Mouse (Mus musculus) splenic B cell, adult 2 months (primary cell): Measurements from ENCODE around the gene Majin.

Experiments used
- DNase-seq: peaks from one replicate; pipeline ENCODE4 v3.0.0-alpha.2; 2011; ENCODE audit warnings: low read depth, low spot score
- H3K27me3 ChIP-seq: 2 replicates; pipeline ENCODE4 v1.6.1; 2012; ENCODE audit warnings: mild to moderate bottlenecking, low read length, moderate library complexity, mixed read lengths; ENCODE audit not compliant: control insufficient read depth, poor library complexity, insufficient read depth, severe bottlenecking
- H3K36me3 ChIP-seq: 2 replicates; pipeline ENCODE4 v1.6.1; 2012; ENCODE audit warnings: mild to moderate bottlenecking, low read length, moderate library complexity, mixed read lengths; ENCODE audit not compliant: control insufficient read depth, poor library complexity, insufficient read depth, severe bottlenecking

Majin gene

GRCm38 (mm10) chr19:6236842-6237241 lies 52.7 kb downstream of the Majin start:
- DNase-seq = peak; percentile 40
- no peaks in the 10 kb centered on the region for H3K27me3 ChIP-seq
- no peaks in the 10 kb centered on the region for H3K36me3 ChIP-seq

GRCm38 (mm10) chr19:6238740-6239139 lies 54.6 kb downstream of the Majin start:
- H3K36me3 ChIP-seq = no peaks in the 10 kb centered on the region
- DNase-seq = no peak
- H3K27me3 ChIP-seq = no peaks in the 10 kb centered on the region

- no peaks in the 10 kb centered on the region for H3K36me3 ChIP-seq
- H3K27me3 ChIP-seq = no peaks in the 10 kb centered on the region
- DNase-seq = no peak
These were observed 55.9 kb downstream of the Majin start for GRCm38 (mm10) chr19:6240136-6240535.

GRCm38 (mm10) chr19:6240725-6241124 lies 56.5 kb downstream of the Majin start:
- Histone ChIP-seq H3K36me3 (no peaks in the 10 kb centered on the region; the same call in 1 of the 2 replicates), H3K27me3 (no peaks in the 10 kb centered on the region)
- no peak for DNase-seq

GRCm38 (mm10) chr19:6241274-6242107 lies 57.3 kb downstream of the Majin start, which contains the start of gene Atg2a:
TSS of gene Atg2a (plus strand) at chr19:6241668.
- Histone ChIP-seq H3K36me3 (no peaks in the 10 kb centered on the region; the same call in 1 of the 2 replicates), H3K27me3 (no peaks in the 10 kb centered on the region)
- peak; percentile 99 for DNase-seq

- peak; percentile 88 for DNase-seq
- Histone ChIP-seq H3K27me3 (no peaks in the 10 kb centered on the region), H3K36me3 (no peaks in the 10 kb centered on the region; the same call in none of the 2 replicates)
These were observed 58.1 kb downstream of the Majin start for GRCm38 (mm10) chr19:6242281-6242680.

- Histone ChIP-seq H3K36me3 (no peaks in the 10 kb centered on the region; the same call in none of the 2 replicates), H3K27me3 (no peaks in the 10 kb centered on the region)
- no peak for DNase-seq
These were observed 59.0 kb downstream of the Majin start for GRCm38 (mm10) chr19:6243226-6243625.

GRCm38 (mm10) chr19:6245806-6246205 lies 61.6 kb downstream of the Majin start:
- Histone ChIP-seq H3K36me3 (peaks cover 2% of the 10 kb centered on the region), H3K27me3 (no peaks in the 10 kb centered on the region)
- no peak for DNase-seq

- no peaks in the 10 kb centered on the region for H3K27me3 ChIP-seq
- H3K36me3 ChIP-seq = peaks cover 8% of the 10 kb centered on the region
- DNase-seq = no peak
These were observed 63.5 kb downstream of the Majin start for GRCm38 (mm10) chr19:6247526-6248300.

GRCm38 (mm10) chr19:6253021-6253420 lies 68.8 kb downstream of the Majin start:
- Histone ChIP-seq H3K36me3 (peaks cover 18% of the 10 kb centered on the region), H3K27me3 (no peaks in the 10 kb centered on the region)
- no peak for DNase-seq

- no peaks in the 10 kb centered on the region for H3K27me3 ChIP-seq
- DNase-seq = peak; percentile 71
- peaks cover 8% of the 10 kb centered on the region for H3K36me3 ChIP-seq
These were observed 76.2 kb downstream of the Majin start for GRCm38 (mm10) chr19:6260428-6260827.

- peaks cover 8% of the 10 kb centered on the region for H3K36me3 ChIP-seq
- H3K27me3 ChIP-seq = no peaks in the 10 kb centered on the region
- peak; percentile 37 for DNase-seq
These were observed 76.8 kb downstream of the Majin start for GRCm38 (mm10) chr19:6260946-6261345.

- Histone ChIP-seq H3K36me3 (peaks cover 8% of the 10 kb centered on the region), H3K27me3 (no peaks in the 10 kb centered on the region)
- no peak for DNase-seq
These were observed 77.2 kb downstream of the Majin start for GRCm38 (mm10) chr19:6261379-6261778.

- DNase-seq = peak; percentile 90
- Histone ChIP-seq H3K36me3 (peaks cover 5% of the 10 kb centered on the region; the same call in 1 of the 2 replicates), H3K27me3 (no peaks in the 10 kb centered on the region)
These were observed 78.0 kb downstream of the Majin start for GRCm38 (mm10) chr19:6262222-6262621.
